Mouse (Mus musculus) granulocyte monocyte progenitor cell, adult 5-6 weeks (primary cell): ENCODE data around the gene Hnrnpa1. TPM values are rescaled to one million over a fixed set of nuclear protein-coding genes. Genes with fewer than 3 reads are reported as not detected.

Experiments
- total RNA-seq, 2 experiments: library from RNA; stranded (forward) in 1 of 2; stranded (reverse) in 1 of 2; fragments of 200-712, 200-1000 nt in 1 of 2; fragments of >200 nt in 1 of 2; fragmentation: Nextera tagmentation in 1 of 2; gene quantifications; 2 replicates each; pipeline ENCODE4 v1.2.3; 2014 to 2017

The Hnrnpa1 gene
- total RNA-seq, 2 experiments from 2014 or later = 693 to 956 TPM

Other genes starting within 250 kb of the Hnrnpa1 start
- gene Hoxc8, start 249.8 kb upstream of the Hnrnpa1 start, total RNA-seq (2014; fragmentation: Nextera tagmentation) = not detected in 2 replicates
- gene Hoxc8, start 249.8 kb upstream of the Hnrnpa1 start, total RNA-seq (2017) = not detected in 2 replicates
- not detected in 2 replicates for gene Hoxc6, start 242.2 kb upstream of the Hnrnpa1 start, total RNA-seq (2014; fragmentation: Nextera tagmentation)
- gene Hoxc6, start 242.2 kb upstream of the Hnrnpa1 start, total RNA-seq (2017) = not detected in 2 replicates
- not detected in 2 replicates for gene Hoxc4, start 221.5 kb upstream of the Hnrnpa1 start, total RNA-seq (2014; fragmentation: Nextera tagmentation)
- gene Hoxc4, start 221.5 kb upstream of the Hnrnpa1 start, total RNA-seq (2017) = not detected in 2 replicates
- gene Smug1, start 73.3 kb upstream of the Hnrnpa1 start, total RNA-seq (2014; fragmentation: Nextera tagmentation) = 3.3 and 4.7 TPM in 2 replicates
- gene Smug1, start 73.3 kb upstream of the Hnrnpa1 start, total RNA-seq (2017) = 1.8 and 4.0 TPM in 2 replicates
- 105 and 120 TPM in 2 replicates for gene Cbx5, start 616 bp upstream of the Hnrnpa1 start, total RNA-seq (2014; fragmentation: Nextera tagmentation)
- 225 and 229 TPM in 2 replicates for gene Cbx5, start 616 bp upstream of the Hnrnpa1 start, total RNA-seq (2017)
- 159 and 180 TPM in 2 replicates for gene Nfe2, start 18.0 kb downstream of the Hnrnpa1 start, total RNA-seq (2014; fragmentation: Nextera tagmentation)
- 112 and 174 TPM in 2 replicates for gene Nfe2, start 18.0 kb downstream of the Hnrnpa1 start, total RNA-seq (2017)
- gene Copz1, start 32.3 kb downstream of the Hnrnpa1 start, total RNA-seq (2014; fragmentation: Nextera tagmentation) = 229 and 240 TPM in 2 replicates
- 80.3 and 87.2 TPM in 2 replicates for gene Copz1, start 32.3 kb downstream of the Hnrnpa1 start, total RNA-seq (2017)
- 0.77 and 1.0 TPM in 2 replicates for gene Gpr84, start 70.2 kb downstream of the Hnrnpa1 start, total RNA-seq (2014; fragmentation: Nextera tagmentation)
- 0.77 and 1.1 TPM in 2 replicates for gene Gpr84, start 70.2 kb downstream of the Hnrnpa1 start, total RNA-seq (2017)
- gene Zfp385a, start 99.7 kb downstream of the Hnrnpa1 start, total RNA-seq (2014; fragmentation: Nextera tagmentation) = 17.5 and 24.9 TPM in 2 replicates
- gene Zfp385a, start 99.7 kb downstream of the Hnrnpa1 start, total RNA-seq (2017) = 1.8 and 2.7 TPM in 2 replicates
- gene Itga5, start 126.3 kb downstream of the Hnrnpa1 start, total RNA-seq (2014; fragmentation: Nextera tagmentation) = 24.7 and 29.8 TPM in 2 replicates
- 5.0 and 12.7 TPM in 2 replicates for gene Itga5, start 126.3 kb downstream of the Hnrnpa1 start, total RNA-seq (2017)
- not detected in 2 replicates for gene Gtsf1, start 190.0 kb downstream of the Hnrnpa1 start, total RNA-seq (2014; fragmentation: Nextera tagmentation)
- gene Gtsf1, start 190.0 kb downstream of the Hnrnpa1 start, total RNA-seq (2017) = not detected in 2 replicates
- 0.86 TPM in 1 of 2 replicates, not detected in the other for gene Gtsf2, start 208.0 kb downstream of the Hnrnpa1 start, total RNA-seq (2014; fragmentation: Nextera tagmentation)
- not detected in 2 replicates for gene Gtsf2, start 208.0 kb downstream of the Hnrnpa1 start, total RNA-seq (2017)
- 77.4 and 94.2 TPM in 2 replicates for gene Nckap1l, start 213.4 kb downstream of the Hnrnpa1 start, total RNA-seq (2014; fragmentation: Nextera tagmentation)
- 106 and 107 TPM in 2 replicates for gene Nckap1l, start 213.4 kb downstream of the Hnrnpa1 start, total RNA-seq (2017)